Mouse (Mus musculus) CD4-positive, CD25-positive, alpha-beta regulatory T cell, adult 4 months (primary cell): ENCODE measurements around the gene Misp. TPM values are rescaled to one million over a fixed set of nuclear protein-coding genes. Genes with fewer than 3 reads are reported as not detected.
A peak's percentile ranks its signal among the peaks of the same experiment; 100 is the strongest.

Source experiments
- ATAC-seq: one replicate; pipeline ENCODE4 v1.8.0; 2017
- polyA plus RNA-seq, 2 experiments: library from polyadenylated mRNA; unstranded; fragments of 100-300 nt; shearing (Covaris generic); gene quantifications; one replicate each; pipeline ENCODE4 v1.2.1; 2017

The Misp gene
- polyA plus RNA-seq, 2 experiments from 2014 or later, result 0.27 TPM; not detected in 1

DNA sequence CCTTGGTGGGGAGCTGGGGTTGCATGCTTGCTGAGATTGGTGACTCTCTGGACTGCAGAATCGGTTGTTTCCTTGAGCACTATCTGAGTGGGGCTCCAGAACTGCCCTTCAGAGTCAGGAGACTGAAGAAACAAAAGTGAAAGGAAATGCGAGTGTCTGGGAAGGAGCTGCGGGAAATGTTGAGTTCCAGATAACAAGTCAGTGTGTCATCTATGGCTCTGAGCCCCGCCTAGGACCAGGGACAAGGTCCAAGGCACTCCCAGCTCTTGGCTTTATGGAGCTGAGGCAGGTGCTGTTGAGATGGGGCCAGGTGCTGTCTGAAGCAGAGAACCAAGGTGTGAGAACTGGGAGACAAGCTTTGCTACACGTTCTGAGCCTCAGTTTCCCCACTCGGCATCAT, 3.6 kb downstream of the Misp start:
- ATAC-seq, result no peak

DNA sequence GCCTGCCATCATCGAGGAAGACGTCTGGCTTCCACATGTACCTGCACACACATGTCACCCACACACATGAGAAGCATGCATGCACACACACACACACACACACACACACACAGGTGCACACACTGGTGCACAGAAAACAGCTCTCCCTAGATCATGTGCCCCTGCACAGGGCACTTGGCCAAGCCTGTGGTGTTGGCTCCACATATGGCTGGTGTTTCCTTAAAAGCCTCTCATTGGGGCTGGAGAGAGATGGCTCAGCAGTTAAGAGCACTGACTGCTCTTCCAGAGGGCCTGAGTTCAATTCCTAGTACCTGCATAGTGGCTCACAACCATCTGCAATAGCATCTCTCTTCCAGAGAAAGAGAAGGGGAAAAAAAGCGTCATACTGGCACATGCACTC, 10.8 kb downstream of the Misp start:
- no peak for ATAC-seq

DNA sequence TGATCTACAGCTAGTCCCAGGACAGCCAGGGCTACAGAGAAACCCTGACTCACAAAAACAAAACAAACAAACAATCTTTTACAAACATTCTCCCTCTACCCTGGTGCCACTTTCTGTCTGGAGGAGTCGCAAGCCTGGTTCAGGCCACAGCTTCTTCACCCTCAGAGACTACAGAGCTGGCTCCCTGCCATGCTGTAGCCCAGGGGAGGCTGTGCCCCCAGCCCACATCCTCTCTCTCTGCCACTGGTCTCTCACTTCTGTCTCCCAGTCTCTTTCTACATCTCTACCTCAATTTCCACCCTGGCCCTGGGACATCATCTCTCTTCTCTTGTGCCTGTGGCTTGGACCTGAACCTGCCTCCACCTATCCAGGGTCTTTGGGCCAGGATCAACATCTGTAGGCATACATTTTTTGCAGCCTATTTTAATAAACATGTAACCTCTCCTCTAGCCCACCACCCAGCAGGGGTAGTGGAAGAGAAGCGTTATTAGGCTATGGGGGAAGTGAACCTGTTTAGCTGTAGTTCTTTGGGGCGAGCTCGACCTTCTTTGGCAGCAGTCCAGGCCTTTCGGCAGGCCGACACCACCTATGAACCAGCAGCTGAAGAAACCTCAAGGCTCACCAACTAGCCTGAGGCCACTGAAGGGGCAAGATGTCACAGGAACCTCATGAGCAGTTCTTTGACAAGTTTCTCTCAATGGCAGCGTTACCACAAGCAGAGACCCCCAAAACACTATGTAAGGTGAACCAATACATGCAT, 11.4 kb downstream of the Misp start:
- ATAC-seq, result no peak

DNA sequence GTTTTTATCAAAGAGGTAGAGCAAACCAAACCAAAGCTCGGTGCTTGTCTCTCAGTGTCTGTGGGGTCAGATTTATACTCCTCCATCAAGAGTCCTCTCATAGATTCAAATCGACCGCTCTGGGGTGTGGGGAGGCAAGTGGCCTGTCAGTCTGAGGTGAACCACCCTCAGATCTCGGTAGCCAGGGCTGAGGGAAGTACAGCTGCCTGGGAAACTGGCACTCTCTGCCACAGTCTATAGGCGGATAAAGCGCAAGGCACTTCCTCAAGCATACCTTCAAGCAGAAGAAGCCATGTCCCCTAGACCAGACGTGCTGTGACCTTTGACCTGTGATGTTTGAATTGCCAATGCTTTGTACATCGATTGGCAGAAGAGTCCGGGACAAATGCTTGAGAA, 12.0 kb downstream of the Misp start:
- no peak for ATAC-seq

DNA sequence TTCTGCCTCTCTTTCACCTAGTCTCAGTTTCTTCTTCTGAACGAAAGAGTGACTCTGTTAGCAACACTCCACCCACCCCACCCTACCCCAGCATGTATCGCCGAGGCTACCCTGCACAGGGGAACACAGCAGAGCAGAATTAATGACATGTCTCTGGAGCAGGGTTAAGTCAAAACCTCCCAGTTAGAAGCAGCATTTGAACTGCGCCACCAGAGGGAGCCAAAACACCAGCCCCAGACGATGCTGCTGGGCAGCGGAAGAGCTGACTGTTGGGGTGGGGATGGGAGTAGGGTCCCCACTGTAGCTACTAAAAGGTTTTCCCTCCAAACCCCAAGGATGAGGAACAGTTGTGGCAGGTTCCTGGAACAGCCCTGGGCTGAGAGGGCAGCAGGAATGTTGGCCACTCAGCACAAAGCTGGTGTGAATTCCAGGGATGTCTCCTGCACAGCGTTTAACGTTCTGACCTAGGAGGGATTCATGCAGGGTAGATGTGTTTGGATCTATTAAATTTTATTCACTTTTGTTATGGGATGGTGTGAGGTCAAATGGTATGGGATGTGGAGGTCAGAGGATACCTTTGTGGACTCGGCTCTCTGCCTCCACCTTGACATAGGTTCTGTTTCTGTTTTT, 14.1 kb downstream of the Misp start:
- ATAC-seq, result peak; percentile 79

DNA sequence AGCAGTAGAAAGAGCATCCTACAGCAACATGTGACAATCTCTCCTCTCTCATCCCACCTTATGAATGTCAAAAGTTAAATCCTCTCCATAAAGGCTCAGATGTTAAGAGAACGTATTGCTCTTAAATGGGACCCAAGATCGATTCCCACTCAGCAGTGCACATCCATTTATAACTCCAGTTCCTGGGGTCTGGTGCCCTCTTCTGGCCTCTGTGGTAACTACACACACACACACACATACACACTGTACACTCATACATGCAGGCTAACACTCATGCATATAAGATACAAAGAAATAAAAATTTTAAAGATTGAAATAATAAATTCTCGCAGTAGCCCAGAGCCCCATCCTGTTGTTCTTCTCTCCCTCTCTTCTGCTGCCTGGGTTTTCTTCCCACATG, 16.1 kb downstream of the Misp start:
- no peak for ATAC-seq

DNA sequence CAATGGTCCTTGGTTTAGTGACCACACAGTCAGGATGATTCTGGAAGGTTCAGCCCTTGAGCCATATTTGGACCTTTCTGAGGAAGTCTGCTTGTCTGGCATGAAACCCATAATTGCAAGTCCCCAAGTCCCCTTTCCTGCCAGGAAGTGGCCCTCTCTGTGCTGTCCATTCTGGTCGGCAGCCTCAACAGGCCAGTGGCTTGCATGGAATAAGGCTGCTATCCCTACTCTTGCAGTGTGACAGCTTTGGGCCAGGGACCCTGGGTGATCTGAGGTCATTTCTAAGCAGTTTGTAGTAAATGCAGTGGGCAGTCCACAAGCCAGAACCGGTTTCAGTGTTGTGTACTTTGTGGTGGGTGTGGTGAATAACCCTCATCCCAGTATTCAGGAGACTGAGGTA, 17.4 kb downstream of the Misp start:
- no peak for ATAC-seq

DNA sequence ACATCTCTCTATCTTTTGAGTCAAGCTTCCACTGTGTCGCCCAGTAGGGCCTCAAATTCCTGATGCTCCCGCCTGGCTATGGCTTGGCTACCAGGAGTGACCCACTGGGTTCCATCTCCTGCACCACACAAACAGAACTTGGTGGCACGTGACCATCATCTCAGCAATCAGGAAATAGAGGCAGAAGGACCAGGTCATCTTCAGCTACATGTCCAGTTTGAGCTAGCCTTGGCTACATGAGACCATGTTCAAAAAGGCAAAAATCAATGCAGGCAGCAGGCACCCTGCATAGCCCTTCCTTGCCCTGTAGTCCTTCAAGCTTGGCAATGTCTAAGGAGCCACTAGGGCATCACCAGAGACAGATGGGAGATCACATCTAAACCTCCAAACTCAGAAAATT, 19.3 kb downstream of the Misp start:
- ATAC-seq, result no peak

DNA sequence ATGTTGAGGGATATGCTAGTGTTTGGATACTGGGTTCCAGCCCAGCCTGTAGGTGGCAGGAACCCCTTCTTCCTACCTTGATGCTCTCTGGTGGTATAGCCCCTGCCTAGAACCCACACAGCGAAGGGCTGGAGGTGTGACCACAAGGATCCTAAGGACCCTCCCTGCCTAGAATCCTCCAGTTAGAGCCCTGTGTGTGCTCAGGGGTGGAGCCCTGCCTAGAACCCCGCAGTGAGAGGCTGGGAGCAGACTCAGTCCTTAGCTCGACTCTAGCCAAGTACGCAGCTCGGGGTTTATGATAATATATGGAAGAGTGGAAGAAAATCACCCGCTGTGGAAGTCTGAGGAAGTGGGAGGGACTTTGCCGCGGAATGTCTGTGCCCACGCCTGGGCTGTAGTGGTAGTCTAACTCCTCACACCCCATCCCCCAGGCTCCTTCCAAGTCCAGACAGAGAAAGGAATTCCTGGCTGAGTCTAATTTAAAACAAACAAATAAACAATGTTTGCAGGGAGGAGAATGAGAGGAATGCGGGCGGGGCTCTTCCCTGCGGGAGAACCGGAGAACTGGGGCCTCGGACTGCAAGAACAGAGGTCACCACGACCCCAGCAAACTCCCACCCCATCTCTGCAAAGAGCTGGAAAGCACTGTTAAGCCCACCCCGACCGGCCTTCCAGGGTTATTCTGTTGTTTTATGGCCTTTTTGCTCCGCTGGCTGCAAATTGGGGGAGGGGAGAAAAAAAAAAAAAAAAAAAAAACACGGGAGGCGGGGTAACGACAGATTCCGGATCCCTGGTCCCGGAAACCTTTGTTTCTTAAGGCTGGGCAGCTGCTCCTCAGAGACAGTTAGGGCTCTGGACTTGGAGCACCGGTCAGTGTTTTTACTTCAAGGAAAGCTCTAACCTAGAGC, 20.1 kb downstream of the Misp start:
- no peak for ATAC-seq

DNA sequence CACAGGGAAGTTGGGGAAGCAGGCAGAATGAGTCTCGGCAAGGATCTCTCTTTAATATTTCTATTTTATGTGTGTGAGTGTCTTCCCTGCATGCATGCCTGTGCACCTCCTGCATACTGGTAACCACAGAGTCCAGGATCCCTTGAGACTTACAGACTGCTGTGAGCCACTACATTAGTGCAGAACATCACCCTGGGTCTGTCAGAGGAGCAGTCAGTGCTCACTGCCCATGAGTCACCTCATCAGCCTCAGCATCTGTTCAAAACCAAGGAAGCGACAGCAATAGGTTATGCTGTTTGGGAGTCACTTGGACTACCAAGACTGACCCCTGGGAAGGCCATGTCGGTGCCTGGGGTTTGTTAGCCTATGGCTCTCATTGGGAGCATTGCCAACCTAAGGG, 21.5 kb downstream of the Misp start:
- no peak for ATAC-seq

DNA sequence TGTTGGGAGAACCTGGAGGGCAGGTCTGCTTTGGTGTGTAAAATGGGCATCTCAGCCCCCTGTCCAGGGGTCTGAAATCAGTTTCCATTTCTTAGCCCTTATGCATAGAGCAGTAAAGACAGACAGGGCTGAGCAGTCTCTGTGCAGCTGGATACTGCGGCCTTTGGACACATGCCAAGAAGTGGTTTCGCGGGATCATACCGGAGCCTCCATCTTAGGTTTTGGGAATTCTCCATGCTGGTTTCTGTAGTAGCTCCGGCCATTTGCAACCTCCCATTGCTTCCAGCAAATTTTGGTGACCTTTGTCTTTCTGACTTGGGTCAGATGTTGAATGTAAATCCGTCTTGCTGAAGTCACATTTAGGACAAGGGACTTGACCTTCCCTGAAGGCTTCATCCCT, 22.7 kb downstream of the Misp start:
- ATAC-seq, result no peak

DNA sequence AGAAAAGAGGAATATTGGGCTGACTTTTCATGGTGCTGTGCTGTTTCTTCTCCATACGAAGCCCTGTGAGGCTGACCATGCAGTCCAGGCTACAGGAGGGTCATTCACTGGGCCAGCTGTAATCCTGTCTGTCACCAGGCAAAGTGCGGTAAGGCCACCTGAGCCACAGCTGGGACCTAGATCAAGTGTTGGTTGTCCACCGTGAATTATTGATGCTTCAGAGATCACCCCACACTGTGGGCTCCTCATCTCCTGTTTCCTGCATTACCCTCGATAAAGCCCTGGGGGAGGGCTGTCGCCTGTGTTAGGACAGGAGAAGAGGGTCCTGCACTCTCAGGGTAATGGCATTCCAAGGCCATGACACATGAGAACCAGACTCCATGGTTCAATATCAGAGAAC, 25.8 kb downstream of the Misp start:
- no peak for ATAC-seq

DNA sequence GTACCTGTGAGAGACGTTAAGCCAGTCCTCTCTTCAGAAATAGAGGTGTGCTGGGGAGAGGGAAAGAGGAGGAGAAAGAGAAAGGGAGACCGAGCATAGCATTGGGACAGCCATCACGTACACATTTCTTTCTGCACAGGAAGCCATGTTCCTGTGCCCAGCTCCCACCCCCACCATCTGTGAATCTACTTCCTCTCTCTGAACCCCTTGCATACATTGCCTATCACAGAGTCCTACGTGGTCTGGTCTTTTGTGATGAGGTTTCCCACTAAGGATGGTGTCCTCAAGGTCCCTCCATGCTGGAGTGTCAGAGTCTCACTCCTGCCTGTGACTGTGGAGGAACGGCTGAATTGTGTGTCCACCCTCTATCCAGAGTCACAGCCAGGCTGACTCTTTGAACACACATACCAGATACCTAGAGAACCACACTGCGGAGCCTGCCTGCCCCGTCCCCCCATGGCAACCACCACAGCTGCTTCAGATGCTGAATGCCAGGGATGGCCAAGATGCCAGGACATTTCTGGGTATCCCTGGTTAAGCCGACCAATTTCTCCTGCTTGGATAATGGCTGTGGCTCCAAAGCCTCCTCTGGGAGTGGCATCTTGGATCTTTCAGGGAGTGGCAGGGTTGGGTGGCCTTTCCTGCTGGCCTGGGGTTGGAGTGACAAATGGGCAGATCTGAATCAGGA, 29.3 kb downstream of the Misp start:
- ATAC-seq, result no peak

DNA sequence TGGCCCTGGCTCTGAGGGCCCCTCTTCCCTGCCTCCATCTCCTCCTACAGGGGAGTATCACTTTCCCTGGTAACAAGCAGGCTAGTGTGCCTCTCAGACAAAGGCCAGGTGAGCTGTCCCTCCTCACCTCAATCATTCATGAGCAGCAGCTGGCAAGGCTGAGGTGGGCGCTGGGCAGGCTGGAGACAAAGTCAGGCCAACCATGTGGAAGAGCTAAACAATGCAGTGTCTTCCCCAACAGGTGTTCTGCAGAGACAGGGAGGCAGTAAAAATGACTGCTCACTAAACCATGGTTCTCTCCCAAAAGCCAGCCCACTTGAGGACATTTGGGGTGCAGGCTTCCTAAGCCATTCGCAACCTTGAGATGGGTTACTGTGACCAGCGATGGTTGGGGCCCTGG, 30.9 kb downstream of the Misp start:
- ATAC-seq, result no peak

DNA sequence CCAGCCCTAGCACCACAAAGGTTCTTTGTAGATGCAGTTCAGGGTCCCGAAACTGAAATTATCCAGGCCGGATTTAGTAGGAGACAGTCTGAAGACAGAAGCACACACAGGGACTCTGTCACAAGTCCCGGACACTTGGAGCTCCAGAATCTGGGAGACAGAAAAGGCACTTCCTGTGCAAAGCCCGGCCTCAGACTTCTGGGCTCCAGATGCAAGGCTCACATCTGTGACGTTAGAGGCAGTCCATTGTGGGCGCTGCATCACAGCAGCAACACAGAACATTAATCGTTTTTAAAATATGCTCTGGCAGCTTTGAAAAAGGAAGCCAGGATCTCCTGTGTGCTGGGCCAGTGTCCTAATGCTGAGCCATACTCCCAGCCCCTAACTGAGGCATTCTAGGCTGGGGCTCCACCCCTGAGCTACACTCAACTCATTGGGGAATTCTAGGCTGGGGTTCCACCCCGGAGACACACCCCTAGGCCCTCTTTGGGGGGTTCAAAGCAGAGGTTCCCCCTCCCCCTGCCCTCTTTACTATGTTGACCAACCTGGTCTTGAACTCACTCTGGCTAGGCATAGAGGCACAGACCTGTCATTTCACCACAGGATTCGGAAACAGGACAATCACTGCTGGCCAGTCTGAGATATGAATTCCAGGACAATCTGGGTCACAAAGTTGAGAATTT, 31.5 kb downstream of the Misp start:
- no peak for ATAC-seq

DNA sequence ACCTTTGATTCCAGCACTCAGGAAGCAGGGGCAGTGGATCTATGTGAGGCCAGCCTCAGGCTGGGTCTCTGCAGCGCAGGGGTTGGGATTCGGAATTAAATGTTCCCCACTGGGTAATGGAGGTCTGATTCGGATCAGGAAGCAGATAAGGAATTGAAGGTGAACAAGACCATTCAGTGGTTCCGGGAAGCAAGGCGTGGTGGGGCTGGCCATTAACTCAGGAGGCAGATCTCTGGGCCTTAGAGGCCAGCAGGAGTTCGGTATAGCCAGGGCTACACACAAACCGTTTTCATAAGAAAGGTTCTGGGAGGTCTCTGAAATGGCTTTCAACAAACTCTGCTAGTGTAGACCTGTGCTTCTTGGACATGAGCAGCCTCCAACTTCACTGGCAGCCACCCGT, 32.0 kb downstream of the Misp start:
- no peak for ATAC-seq

DNA sequence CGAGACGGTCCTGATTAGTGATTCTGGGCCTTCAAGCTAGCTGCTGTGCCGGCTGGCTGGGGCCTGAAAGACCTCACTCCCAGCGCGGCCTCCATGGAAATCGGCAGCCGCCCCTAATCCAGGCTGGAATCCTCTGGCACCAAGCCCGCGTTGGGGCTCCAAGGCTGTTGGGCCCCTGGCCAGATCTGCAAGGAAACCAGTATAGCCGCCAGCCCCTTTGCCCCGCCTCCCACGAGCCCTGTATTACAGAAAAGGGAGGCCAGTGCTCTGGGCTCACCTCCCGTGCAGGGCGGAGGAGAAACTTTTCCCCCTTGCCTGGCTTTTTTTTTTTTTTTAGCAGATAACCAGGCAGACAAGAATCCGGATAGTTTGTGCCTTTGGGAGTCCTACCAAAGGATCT, 32.6 kb downstream of the Misp start:
- no peak for ATAC-seq

DNA sequence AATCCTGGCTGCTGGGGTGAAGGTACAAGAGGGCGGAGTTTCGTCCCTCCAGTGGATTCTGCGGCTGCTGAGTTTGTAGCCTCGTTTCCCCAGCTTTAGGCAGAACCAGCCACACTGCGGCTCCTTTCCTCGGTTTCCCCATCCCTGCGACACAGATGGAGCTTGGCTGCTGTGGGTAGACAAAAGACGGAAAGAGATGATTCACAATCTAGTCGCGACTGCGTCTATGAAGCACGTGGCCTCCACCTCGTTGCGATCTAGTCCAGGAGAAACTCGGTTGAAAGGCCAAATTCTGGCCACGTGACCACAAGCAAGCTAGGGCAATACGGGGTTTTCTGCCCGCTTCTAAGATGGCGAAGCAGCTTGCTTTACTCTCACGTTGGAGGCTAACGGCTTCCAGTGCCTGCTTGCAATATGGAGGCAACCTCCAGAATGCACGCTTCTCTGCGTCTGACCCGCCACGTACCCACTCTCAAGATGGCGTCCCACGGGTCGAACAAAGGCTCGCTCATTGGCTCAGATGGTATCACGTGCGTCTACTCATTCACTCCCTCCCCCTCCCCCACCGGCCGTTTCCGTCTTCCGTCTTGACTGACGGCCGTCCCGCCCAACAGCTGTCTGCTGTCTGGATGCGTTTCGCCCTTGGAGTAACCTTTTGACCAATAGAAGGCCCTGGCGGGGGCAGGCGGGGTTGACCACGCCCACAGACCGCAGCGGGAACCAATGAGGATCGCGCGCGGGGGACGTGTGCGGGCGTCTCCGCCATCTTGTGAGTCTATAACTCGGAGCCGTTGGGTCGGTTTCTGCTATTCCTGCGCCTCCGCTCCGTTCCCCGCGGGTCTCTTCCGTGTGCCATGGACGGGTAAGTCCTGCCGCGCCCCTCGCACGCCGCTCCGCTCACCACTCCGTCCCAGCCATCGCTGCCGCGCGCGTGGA, 33.3 kb downstream of the Misp start, which contains the start of gene Ptbp1:
Gene Ptbp1, plus strand, starts transcription at position 568 of the 936 bp plus-strand sequence.
- ATAC-seq, result peak; percentile 80

DNA sequence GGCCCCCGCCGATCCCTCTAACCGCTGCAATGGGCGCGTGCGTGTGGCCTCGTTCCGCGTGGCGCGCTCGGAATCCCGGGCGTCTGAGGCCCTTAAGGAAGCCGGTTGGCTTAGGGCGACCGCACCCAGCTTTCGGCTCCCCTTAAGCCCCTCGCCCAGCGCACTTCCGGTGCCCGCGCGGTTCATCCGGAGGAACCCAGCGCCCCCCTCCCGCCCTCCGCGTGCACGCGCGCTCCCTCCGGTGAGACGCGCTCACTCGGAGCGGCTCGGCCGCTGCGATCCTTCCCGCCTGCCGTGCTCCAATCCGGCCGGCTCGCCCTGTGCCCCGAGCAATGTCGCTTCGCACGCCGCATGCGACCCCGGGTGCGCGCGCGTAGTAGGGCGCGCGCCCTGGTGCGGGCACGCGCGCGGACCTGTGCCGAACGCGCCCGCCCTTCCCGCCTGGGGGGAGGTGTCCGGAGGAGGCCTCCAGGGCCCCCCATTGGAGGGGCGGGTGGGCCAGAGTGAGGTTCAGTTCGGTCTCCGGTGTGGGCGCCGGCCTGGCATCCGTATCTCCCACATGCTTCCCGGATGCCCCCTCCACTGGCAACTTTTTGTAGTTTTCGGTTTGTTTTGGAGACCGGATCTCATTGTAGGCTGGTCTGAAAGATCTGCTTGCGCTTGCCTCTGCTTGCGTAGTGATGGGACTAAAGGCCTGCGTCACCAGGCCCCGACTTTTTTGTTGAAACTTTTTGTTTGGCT, 34.2 kb downstream of the Misp start:
- peak; percentile 25 for ATAC-seq

DNA sequence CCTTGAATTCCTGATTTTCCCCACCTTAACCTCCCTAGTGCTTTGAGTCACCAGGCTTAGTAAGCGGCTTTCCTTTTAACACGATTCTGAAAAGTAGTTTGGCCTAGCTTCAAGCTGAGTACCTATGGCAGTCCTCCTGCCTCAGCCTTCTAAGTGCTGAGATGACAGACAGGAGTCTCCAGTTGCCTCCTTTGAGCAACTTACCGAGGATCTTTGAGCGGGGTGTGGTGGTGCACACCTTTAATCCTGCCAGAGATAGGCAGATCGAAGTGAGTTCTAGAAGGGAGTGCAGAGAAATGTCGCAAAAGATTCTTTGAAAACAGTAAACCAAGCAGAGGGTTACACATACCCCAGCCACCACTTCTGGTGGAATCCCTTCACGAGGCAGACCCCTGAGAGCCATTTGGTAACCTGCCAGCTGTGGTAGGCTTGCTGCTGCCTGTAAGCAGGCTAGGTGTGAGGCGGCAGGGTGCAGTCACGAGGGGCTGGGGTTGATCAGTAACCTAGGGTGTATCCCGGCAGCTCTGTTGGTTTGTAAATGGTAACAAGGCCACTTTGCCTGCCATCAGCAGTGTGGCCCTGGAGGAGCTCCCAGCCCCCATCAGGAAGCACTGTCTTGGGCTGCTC, 34.9 kb downstream of the Misp start:
- no peak for ATAC-seq
